Mouse (Mus musculus): ENCODE results near the gene Mrpl9. TPM values are rescaled to one million over a fixed set of nuclear protein-coding genes. Genes with fewer than 3 reads are reported as not detected.

Mrpl9 gene
- total RNA-seq, 1 experiment from 2014 or later: 71.6 TPM

Other genes with a start within 250 kb of the Mrpl9 start
- not detected in 2 replicates for gene Gm5286, start 246.6 kb upstream of the Mrpl9 start, total RNA-seq (2021)
- gene Gm4778, start 179.3 kb upstream of the Mrpl9 start, total RNA-seq (2021): not detected in 2 replicates
- 10.4 and 12.4 TPM in 2 replicates for gene Them4, start 133.2 kb upstream of the Mrpl9 start, total RNA-seq (2021)
- gene Them5, start 101.2 kb upstream of the Mrpl9 start, total RNA-seq (2021): not detected in 2 replicates
- 0.49 TPM in 1 of 2 replicates, not detected in the other for gene C2cd4d, start 80.9 kb upstream of the Mrpl9 start, total RNA-seq (2021)
- 13.9 and 19.0 TPM in 2 replicates for gene Rorc, start 70.5 kb upstream of the Mrpl9 start, total RNA-seq (2021)
- gene Lingo4, start 44.8 kb upstream of the Mrpl9 start, total RNA-seq (2021): 0.76 and 0.90 TPM in 2 replicates
- gene Tdrkh, start 30.0 kb upstream of the Mrpl9 start, total RNA-seq (2021): 8.2 and 10.6 TPM in 2 replicates
- gene Oaz3, start 597 bp downstream of the Mrpl9 start, total RNA-seq (2021): not detected in 2 replicates
- 17.7 and 28.0 TPM in 2 replicates for gene Celf3, start 35.0 kb downstream of the Mrpl9 start, total RNA-seq (2021)
- 2.2 and 4.0 TPM in 2 replicates for gene Riiad1, start 37.0 kb downstream of the Mrpl9 start, total RNA-seq (2021)
- gene Snx27, start 139.4 kb downstream of the Mrpl9 start, total RNA-seq (2021): 38.0 and 46.1 TPM in 2 replicates
- gene Gm10972, start 199.8 kb downstream of the Mrpl9 start, total RNA-seq (2021): not detected in 2 replicates
- gene Tuft1, start 215.6 kb downstream of the Mrpl9 start, total RNA-seq (2021): 11.6 and 12.6 TPM in 2 replicates